Mouse (Mus musculus) midbrain, postnatal 0 days (tissue): ENCODE data around the gene Lrpprc. TPM values are rescaled to one million over a fixed set of nuclear protein-coding genes. Genes with fewer than 3 reads are reported as not detected.

ENCODE experiments used
- ATAC-seq: fragments of 200-750 bp; cut with Nextera tagmentation; 2 replicates; pipeline ENCODE4 v1.8.0; 2017; ENCODE audit warnings: moderate number of reproducible peaks, mild to moderate bottlenecking, moderate TSS enrichment, moderate library complexity; ENCODE audit not compliant: low FRiP score
- DNase-seq: peaks from one replicate; pipeline ENCODE4 v3.0.0-alpha.2; 2015; ENCODE audit warnings: low spot score
- H3K27ac ChIP-seq: fragments of 300-500 bp; sonication (generic); 2 replicates; pipeline ENCODE4 v1.5.1; 2014; ENCODE audit warnings: low read depth, mild to moderate bottlenecking, low read length, mixed read lengths
- H3K27me3 ChIP-seq: fragments of 300-500 bp; sonication (generic); 2 replicates; pipeline ENCODE4 v1.6.1; 2014; ENCODE audit warnings: low read length, control low read depth, mixed read lengths; ENCODE audit not compliant: insufficient read depth
- H3K36me3 ChIP-seq: fragments of 300-500 bp; sonication (generic); 2 replicates; pipeline ENCODE4 v1.6.1; 2014; ENCODE audit warnings: low read length, control low read depth, mixed read lengths; ENCODE audit not compliant: insufficient read depth
- H3K4me1 ChIP-seq: fragments of 300-500 bp; sonication (generic); 2 replicates; pipeline ENCODE4 v1.6.1; 2014; ENCODE audit warnings: mild to moderate bottlenecking, control low read depth, antibody characterized with exemption, low read length, mixed read lengths; ENCODE audit not compliant: insufficient read depth
- H3K4me2 ChIP-seq: fragments of 300-500 bp; sonication (generic); 2 replicates; pipeline ENCODE4 v1.6.1; 2014; ENCODE audit warnings: low read depth, mild to moderate bottlenecking, low read length, mixed read lengths; ENCODE audit not compliant: poor library complexity, severe bottlenecking
- H3K4me3 ChIP-seq: fragments of 300-500 bp; sonication (generic); 2 replicates; pipeline ENCODE4 v1.5.1; 2014; ENCODE audit warnings: low read depth, mild to moderate bottlenecking, low read length, moderate library complexity
- H3K9ac ChIP-seq: fragments of 300-500 bp; sonication (generic); replicated peaks from 2 replicates; pipeline ENCODE4 v1.6.1; 2014; ENCODE audit warnings: mild to moderate bottlenecking, low read length, moderate library complexity, mixed read lengths; ENCODE audit not compliant: poor library complexity, severe bottlenecking
- H3K9me3 ChIP-seq: fragments of 300-500 bp; sonication (generic); 2 replicates; pipeline ENCODE4 v1.6.1; 2016; ENCODE audit warnings: low read length, control low read depth
- CTCF ChIP-seq: IDR thresholded peaks from 2 replicates; pipeline ENCODE4 v1.5.1; 2016; ENCODE audit warnings: antibody characterized with exemption, mild to moderate bottlenecking
- WGBS: fragments of 180-500 bp; shearing (Covaris S2); extraction: QIAGEN DNeasy Blood & Tissue Kit; methylation state at CpG from one replicate; pipeline ENCODE4 v1.1.7; 2014; 5-methylcytosine and 5-hydroxymethylcytosine counted together
- polyA plus RNA-seq: library from polyadenylated mRNA; unstranded; fragments of >200 nt; fragmentation: Nextera tagmentation; extraction: Ambion mirVana; gene quantifications from 2 replicates; pipeline ENCODE4 v1.2.1, GENCODE M21; 2015
- total RNA-seq: library from RNA; depleted of rRNA; stranded (reverse); fragments of >200 nt; gene quantifications from 2 replicates; pipeline ENCODE4 v1.2.3, GENCODE M21; 2014

Gene Lrpprc
- total and polyA plus RNA-seq, 2 experiments from 2014 or later: 41.3 to 53.5 TPM

DNA sequence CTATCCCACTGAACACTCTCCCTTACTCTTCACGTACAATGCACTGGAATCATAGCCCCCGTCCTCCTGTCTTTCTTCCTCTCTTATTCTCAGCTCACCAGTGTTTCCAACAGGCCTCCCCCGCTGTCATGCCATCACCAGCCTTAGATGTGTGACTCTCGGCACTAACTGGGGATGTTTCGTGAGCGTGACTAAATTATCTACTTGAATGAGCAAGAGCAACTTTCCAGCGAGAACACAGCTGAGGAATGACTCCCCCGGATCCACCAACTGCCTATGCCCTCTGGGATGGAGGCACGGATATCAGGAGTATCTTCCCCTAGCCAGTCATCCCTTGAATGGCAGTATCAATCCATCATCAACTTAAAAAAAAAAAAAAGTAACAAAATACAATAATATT, 66.6 kb downstream of the Lrpprc start:
- TF ChIP-seq CTCF: no peak
- H3K27me3 ChIP-seq: no peaks in the 10 kb centered on the region
- no peaks in the 10 kb centered on the region for H3K9me3 ChIP-seq
- WGBS: 60% methylated on average over 9 of the region's 9 CpGs
- no peaks in the 10 kb centered on the region for H3K4me1 ChIP-seq
- no peak for ATAC-seq
- no peak for DNase-seq
- no peak overlapping the region for H3K4me2 ChIP-seq
- H3K4me3 ChIP-seq: no peak overlapping the region
- H3K27ac ChIP-seq: no peak overlapping the region
- peaks cover 30% of the 10 kb centered on the region for H3K36me3 ChIP-seq
- H3K9ac ChIP-seq: no peak overlapping the region

DNA sequence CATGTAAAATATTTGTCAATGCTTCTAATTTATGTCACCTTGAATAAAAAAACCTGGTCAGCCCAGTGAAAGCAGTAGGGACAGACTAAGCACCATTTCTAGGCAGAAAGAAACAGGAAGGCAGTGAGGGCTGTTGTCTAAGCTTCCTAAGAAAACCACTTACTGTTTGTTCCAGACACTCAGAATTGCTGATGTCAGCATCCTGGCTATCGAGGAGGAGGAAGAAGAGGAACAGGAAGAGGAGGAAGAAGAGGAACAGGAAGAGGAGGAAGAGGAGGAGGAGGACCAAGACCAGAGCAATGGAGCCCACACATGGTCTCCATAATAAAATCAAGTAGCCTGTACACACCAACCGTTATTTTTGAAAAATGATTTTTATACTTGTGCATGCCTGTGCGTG, 71.5 kb downstream of the Lrpprc start:
- H3K4me1 ChIP-seq: no peaks in the 10 kb centered on the region
- H3K9me3 ChIP-seq: no peaks in the 10 kb centered on the region
- H3K4me2 ChIP-seq: no peak overlapping the region
- WGBS: 86% methylated on average over 3 of the region's 3 CpGs
- no peaks in the 10 kb centered on the region for H3K27me3 ChIP-seq
- no peak overlapping the region for H3K27ac ChIP-seq
- no peak for DNase-seq
- no peak overlapping the region for H3K9ac ChIP-seq
- no peak for ATAC-seq
- no peak overlapping the region for H3K4me3 ChIP-seq
- peaks cover 12% of the 10 kb centered on the region; the same call in 1 of the 2 replicates for H3K36me3 ChIP-seq
- TF ChIP-seq CTCF: no peak

GRCm38 (mm10) chr17:84717416-84717815, 73.2 kb downstream of the Lrpprc start:
- Histone ChIP-seq H3K4me3 (no peak overlapping the region), H3K9ac (no peak overlapping the region), H3K4me2 (no peak overlapping the region), H3K36me3 (peaks cover 12% of the 10 kb centered on the region; the same call in 1 of the 2 replicates), H3K27ac (no peak overlapping the region), H3K4me1 (no peaks in the 10 kb centered on the region), H3K9me3 (no peaks in the 10 kb centered on the region), H3K27me3 (no peaks in the 10 kb centered on the region)
- ATAC-seq (no peak), DNase-seq (no peak)
- TF ChIP-seq CTCF: no peak
- 88% methylated on average over 5 of the region's 5 CpGs for WGBS

DNA sequence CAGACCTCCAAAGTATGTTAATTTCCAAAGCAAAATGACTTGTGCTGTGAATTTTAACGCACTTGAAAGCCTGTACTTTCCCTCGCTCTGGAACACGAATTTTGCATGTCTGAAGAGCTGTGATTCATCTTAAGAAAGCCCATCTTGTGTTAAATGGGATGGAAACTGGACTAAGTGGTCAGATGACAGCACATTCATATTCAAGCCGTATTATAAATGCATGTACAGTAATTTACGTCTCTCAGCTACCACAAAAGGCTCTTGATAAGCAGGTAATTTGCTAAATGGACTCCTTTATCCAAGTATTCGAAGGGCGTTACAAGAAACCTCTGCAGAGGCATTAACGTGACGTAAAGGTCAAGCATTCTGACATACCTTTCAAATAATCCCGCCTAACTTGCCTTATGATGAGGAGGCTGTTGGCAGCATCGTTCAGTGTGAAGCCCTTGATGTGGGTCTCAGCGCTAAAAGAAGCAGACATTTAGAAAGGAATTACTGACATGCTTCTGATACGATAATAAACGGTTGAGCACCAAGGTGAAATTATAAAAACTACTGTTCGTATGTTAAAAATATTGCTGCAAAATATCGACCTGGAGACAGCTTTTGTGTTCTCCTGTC, 74.2 kb downstream of the Lrpprc start:
- H3K36me3 ChIP-seq: peaks cover 6% of the 10 kb centered on the region; the same call in 1 of the 2 replicates
- 47% methylated on average over 16 of the region's 16 CpGs for WGBS
- no peaks in the 10 kb centered on the region for H3K9me3 ChIP-seq
- no peaks in the 10 kb centered on the region for H3K4me1 ChIP-seq
- H3K9ac ChIP-seq: no peak overlapping the region
- H3K27me3 ChIP-seq: no peaks in the 10 kb centered on the region
- no peak overlapping the region for H3K4me2 ChIP-seq
- no peak overlapping the region for H3K27ac ChIP-seq
- DNase-seq (no peak), ATAC-seq (no peak)
- no peak overlapping the region for H3K4me3 ChIP-seq
- TF ChIP-seq CTCF: no peak

GRCm38 (mm10) chr17:84714930-84715329, 75.7 kb downstream of the Lrpprc start:
- Histone ChIP-seq H3K4me3 (no peak overlapping the region), H3K9ac (no peak overlapping the region), H3K27me3 (no peaks in the 10 kb centered on the region), H3K4me2 (no peak overlapping the region), H3K27ac (no peak overlapping the region), H3K36me3 (peaks cover 7% of the 10 kb centered on the region), H3K4me1 (no peaks in the 10 kb centered on the region), H3K9me3 (no peaks in the 10 kb centered on the region)
- DNase-seq (no peak), ATAC-seq (no peak)
- WGBS: 54% methylated on average over 4 of the region's 4 CpGs
- no peak for TF ChIP-seq CTCF

DNA sequence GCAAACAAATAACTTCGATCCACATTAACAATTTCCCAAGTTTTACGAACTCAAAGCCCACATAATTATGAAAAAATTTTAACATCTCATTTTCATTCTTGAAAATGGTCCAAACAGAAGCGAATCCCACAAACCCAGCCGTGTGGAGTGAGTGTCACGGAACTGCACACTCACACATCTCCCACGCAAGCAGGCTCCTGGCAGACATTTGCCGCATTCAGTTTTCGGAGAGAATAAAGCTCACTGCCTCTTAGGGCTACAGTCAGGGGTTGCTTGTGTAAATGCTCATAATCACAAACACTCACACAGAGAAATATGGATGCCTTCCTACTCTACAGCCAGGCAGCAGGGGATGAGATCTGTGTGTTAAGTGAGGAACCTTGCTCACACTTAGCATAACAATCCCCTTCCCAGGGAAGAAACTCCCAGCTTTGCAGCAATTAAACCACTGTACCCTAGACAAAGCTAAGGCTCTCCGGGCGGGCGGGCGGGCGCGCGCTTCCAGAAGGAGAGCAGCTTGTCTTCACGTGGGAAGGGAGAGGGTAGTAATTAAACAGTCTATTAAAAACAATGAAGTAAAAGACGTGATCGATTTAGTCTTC, 76.9 kb downstream of the Lrpprc start:
- H3K4me3 ChIP-seq: no peak overlapping the region
- H3K4me1 ChIP-seq: peaks cover 2% of the 10 kb centered on the region; the same call in 1 of the 2 replicates
- no peak for TF ChIP-seq CTCF
- DNase-seq: no peak
- H3K27ac ChIP-seq: no peak overlapping the region
- no peak for ATAC-seq
- no peaks in the 10 kb centered on the region for H3K27me3 ChIP-seq
- peaks cover 7% of the 10 kb centered on the region for H3K36me3 ChIP-seq
- H3K9ac ChIP-seq: no peak overlapping the region
- no peaks in the 10 kb centered on the region for H3K9me3 ChIP-seq
- H3K4me2 ChIP-seq: no peak overlapping the region
- 72% methylated on average over 18 of the region's 18 CpGs for WGBS
